Mouse (Mus musculus) gastrocnemius, postnatal 4 days (tissue): ENCODE data around the gene Atp13a4. TPM values are rescaled to one million over a fixed set of nuclear protein-coding genes. Genes with fewer than 3 reads are reported as not detected.

Experiments
- DNase-seq, 2 experiments: peaks; one replicate each; pipeline ENCODE4 v3.0.0; 2021 to 2022; ENCODE audit warnings: low spot score in 2 of 2, mixed read lengths in 2 of 2
- long read RNA-seq, 2 experiments: library from polyadenylated mRNA; stranded (forward); transcript quantifications; one replicate each; pipeline ENCODE4 v2.0.0; 2021
- total RNA-seq, 2 experiments: library from RNA; stranded (reverse); gene quantifications; 2 replicates each; pipeline ENCODE4 v1.2.3; 2021

Gene Atp13a4
- total RNA-seq: not detected
- long read RNA-seq, experiment 1, partial matches to known transcripts: 0 of 1 reads
- long read RNA-seq, experiment 1, other reads (novel, unspliced or antisense): 1 of 1 reads
- long read RNA-seq, experiment 2: 0 reads

DNA sequence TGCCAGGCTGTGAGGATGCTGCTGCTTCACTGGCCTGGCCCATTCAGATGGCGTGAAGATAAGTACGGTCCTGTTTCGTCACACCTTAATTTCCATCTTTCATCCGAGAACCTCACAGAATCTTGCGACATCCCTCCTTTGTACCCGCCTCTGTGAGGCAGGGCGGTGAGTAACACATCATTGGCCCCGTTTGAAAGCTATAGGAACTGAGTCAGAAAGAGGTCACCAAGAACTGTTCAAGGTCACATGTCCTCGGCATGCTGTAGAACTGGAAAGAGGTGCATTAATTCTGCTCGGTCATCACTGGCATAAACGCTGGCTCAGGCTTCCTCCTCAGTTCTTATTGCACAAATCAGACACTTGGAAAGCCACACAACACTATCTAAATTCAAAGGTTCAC is at the start of gene Atp13a4:
Gene Atp13a4, minus strand, starts transcription at position 36 of the 400 bp plus-strand sequence.
- no peak for DNase-seq

DNA sequence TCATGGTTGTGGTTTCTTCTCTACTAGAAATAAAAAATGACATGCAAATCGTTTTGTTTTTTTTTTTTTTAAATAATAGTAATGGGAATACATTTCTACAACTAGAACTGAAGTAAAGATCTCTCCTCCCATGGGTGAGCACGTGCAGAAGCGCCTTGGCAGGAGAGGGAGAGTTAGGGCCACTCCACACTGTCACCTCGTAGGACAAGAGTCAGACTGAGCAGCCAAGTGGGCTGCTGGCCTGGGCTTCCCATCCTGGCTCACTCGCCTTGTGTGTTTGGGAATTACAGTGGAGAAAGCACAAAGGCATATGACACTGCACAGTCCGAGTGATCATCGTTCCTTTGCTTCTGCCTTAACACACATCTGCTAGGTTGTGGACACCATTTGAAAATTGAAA is 47.5 kb upstream of the Atp13a4 start:
- no peak for DNase-seq

DNA sequence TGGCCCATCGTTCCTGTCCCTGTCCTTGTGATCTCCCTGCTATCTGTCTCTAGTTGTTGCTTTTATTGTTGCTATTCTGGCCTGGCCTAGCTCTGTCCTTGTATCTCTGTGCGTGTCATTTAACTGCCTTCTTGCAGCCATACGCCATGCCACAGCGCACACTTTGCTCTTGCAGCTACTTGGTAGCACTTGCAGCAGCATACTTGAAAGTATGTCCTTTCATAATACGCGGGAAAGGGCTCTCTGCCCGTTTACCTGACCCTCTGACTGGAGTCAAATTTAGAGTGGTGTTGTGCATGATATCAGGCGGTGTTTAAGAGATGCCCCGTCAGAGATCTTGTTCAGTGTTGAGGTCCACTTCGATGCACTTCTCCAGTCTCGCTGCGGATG is 35.1 kb upstream of the Atp13a4 start:
- DNase-seq: no peak

DNA sequence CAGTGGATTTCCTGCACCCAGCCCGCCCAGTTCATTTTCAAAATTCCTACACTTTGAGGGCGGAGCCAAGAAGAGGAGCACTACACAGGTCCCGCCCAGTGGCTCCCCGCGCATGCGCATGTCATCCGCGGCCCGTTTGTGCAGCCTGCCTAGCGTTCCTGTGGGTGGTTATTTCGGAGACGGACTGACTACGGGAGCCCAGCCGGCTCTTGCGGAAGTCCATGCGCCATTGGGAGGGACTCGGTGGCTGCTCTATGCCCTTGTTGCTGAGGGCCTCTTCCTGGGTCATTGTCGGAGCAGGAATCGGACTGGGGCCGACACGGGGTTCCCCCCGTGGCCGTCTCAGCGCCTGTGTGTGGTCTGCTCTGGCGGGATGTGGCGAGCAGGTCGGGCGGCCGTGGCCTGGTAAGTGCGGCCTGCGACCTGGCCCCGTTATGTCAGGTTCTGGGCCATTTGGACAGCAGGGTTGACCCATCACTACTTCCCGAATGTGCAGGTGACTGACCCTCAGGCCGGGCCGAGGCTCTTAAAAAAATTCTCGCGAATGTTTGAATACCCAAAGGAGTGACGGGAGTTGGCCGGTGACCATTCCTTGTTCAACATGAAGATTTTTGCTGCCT is 34.6 kb upstream of the Atp13a4 start, which contains the start of gene Opa1:
Gene Opa1, plus strand, starts transcription at position 168 of the 620 bp plus-strand sequence.
- DNase-seq: peak; percentile 95 to 98

DNA sequence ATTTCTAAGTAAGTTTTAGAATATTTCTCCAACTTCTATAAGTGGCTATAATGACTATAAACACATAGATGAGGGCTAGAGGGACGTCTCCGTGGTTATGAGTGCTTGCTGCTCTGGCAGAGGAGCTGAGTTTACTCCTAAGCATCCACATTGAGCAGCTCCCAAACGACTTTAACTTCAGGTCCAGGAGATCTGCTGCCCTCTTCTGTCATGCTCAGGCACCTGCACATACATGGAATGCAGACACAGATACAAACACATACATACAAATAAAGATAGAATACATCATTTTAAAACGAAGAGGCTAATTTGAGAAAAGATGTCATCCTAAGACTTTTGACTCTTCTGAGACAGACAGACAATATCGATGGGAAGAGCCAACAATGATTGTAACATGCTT is 31.0 kb upstream of the Atp13a4 start:
- DNase-seq: no peak

DNA sequence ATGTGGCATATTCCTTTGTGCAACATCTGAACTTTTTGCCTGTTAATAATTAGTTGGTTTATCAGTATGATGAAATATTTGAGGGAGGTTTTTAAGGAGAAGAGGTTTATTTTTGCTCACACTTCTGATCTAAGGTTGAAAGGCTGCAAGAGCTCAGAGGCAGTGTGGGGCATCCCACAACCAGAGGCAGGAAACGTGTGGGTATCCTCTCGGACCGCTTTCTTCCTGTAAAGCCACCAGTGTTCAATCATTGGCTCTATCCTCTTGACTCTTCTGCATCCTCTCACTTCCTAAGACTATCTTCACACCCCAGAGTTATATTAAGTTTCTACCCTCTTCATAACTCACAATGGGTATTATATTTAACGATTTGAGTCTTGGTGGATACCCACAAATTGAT is 29.3 kb upstream of the Atp13a4 start:
- DNase-seq: no peak

DNA sequence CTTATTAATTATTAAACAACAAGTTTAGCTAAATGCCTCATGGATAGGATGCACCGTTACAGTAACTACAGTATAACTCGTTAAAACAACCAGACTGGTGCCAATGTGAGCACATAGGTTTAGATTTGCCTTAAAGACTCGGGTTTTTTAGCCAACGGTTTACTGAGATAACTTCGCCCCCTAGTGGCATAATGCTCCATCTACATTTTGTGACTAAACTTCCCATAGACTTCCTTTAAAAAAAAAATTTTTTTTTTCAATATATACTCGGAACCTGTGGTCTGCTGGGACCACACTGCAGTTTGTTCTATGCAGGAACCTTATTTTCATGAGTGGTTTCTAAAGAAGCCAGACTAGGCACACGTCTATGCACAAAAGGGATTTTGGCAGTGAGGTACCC is 16.2 kb upstream of the Atp13a4 start:
- DNase-seq: peak in 1 of 2 experiments; percentile 24

DNA sequence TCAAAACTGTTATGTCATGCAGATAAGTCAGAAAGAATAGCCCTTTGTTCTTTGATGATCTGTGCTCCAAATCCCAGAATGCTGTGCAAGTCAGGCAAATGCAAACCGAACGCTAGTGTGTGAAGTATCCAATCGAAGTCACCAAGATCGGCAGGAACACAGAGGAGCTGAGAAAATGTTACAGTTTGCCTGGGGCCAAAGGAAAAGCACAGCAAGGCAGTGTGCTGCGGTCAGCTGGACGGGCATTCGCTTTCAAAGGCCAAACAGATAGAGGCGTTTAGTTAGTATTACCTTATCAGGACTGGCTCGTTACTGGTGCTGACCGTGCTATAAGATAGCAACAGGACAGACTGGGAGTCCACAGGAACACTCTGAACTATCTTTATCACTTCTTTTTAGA is 15.8 kb upstream of the Atp13a4 start:
- DNase-seq: no peak

DNA sequence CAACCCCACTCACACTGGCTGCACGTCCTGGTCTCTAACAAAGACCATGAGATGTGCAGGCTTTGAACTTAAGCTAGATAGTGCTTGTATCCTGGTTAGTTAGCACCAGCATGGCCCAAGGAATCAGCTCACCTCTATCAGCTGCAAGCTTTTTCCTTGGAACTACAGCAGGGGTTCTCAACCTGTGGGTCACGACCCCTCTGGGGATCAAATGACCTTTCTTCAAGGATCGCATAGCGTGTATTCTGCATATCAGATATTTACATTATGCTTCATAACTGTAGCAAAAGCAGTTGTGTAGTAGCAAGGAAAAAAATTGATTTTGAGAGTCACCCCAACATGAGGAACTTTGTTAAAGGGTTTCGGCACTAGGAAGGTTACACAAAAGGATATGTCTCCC is 15.0 kb upstream of the Atp13a4 start:
- no peak for DNase-seq

DNA sequence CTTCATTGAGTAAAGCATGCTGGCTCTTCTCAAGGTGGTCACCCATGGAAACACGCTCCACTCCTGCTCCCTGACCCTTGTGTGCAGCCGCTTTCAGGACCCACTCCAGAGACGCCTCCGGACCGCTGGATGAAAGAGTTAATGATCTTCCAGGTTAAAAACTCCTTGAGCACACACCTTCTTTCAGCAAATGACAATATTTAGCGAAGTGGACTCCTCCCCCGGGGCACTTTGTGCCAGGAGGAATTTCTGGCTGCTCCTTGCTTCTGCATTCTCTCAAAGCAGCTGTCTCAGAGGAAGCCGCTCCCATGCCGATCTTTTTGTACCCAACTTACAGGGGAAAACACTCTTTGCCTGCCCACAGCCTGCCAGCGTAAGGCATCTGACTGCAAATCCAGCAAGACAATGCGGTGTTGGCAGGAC is 3.4 kb downstream of the Atp13a4 start:
- no peak for DNase-seq

DNA sequence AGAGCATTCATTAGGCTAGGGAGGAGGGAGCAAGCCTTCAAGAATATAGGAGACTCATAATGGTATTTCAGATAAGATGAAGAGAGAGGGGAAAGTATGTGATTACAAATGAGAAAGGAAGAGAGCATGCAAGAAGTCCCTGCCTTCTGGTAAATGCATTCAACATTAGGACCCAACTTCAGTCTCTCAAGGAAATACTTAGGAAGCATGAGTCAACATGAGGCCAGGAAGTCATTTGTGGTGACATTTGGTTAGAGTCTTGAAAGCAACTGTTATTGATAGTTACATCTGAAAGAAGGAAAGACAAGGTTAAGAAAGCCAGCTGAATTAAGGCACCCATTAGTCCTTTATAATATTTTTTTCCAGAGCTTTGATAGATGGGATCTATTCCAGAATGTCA is 4.8 kb downstream of the Atp13a4 start:
- no peak for DNase-seq

DNA sequence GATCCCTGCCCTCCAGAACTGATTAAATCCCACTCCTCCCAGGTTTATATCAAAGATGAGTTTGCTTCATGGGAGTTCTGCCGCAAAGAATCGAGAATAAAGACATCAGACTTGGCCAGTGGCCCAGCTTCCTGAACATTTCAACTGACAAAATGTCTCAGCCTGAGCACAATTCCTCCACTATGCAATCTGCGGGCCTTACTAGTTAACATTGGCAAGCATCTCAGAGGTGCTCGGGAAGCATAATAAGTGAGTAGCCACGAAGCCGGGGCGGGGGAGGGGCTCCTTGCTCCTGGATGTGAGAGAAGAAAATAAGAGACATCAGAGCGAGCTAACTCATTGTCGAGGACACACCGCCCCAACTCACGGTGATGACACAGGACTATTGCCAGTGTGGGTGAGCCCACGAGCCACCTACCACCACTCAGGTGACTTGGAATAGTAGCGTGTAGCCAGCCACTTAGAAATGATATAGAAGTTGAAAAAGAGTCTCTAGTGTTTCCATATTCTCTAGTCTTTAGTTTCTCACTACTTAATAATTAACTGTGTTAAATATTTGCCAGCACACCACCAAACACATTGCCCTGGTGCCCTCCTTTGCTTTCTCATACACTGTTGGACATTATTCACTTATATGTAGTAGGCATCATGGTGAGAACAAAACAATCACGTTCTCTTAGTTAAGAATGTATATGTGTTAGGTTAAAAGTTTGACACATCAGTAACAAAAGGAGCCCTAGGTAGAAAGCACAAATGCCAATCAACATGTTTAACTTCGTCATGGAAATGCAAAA is 8.1 kb downstream of the Atp13a4 start:
- no peak for DNase-seq

DNA sequence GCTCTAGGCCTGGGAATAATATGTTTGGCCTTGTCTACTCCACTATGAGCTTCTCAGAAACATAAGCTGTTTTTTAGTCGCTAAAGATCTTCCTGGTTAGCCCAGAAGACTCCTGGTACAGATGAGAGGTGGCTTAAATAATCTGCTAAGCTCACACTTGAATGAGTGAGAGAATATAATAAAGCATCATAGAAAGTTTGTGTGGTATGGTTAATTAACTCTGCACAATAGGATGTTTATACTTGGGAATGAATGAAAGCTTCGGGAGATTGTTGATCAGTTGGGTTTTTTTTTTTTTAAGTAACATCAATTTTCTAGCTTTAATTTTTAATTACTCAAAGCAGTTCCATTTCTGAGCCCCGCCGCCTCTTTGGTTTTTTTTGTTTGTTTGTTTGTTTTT is 8.8 kb downstream of the Atp13a4 start:
- DNase-seq: no peak

DNA sequence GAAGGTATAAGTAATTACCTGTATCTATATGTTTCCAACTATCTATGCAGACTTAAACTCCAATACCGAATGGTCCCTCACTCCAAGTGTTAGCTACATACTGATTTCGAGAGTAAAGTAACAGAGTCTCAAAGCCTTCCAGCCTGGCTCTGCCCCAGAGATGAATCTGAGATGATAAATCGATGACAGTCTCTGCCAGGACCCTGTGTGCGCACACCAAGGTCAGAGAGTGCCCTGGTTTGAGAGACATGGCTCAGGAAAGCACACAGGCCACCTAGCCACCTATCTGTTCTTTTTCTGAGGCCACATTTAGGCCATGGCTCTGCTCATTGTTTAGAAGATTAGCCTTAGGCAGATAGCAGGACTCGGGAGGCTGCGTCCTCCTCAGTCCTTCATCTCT is 11.0 kb downstream of the Atp13a4 start:
- DNase-seq: no peak

DNA sequence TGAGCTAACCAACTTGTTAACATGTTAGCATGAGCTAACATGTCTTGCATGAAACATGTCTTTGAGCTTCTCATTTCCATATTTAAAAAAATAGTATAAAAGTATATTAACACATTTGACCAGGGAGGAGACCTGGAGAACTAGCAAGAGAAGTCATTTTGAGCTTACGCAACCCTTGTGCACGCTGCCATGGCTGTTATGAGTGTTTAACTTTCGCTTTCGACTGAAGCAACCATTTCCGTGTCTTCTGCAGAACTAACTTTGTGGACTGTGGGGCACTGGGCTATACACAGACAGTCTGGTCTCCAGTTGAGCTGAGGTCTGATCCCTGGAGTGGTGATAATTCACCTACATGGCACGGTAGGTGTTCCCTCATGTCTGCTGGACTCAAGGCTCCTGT is 17.6 kb downstream of the Atp13a4 start:
- no peak for DNase-seq

DNA sequence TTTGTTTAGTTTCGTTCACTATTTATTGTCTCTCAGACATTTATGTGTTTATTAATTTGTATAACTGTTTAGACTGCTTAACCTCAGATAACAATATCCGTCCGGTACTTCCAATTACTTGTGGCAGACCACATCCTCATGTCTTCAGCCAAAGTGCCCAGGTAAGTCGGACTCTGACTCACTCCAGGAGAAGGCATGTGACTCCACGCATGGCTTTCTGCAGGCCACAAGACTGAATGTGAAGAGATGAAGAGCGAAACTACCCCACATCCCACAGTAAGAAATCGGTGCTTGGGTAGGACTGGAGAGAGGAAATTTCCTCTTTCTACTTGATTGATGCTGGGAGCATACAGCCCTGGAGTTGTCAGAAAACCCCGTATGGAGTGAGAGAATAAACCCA is 18.1 kb downstream of the Atp13a4 start:
- no peak for DNase-seq

DNA sequence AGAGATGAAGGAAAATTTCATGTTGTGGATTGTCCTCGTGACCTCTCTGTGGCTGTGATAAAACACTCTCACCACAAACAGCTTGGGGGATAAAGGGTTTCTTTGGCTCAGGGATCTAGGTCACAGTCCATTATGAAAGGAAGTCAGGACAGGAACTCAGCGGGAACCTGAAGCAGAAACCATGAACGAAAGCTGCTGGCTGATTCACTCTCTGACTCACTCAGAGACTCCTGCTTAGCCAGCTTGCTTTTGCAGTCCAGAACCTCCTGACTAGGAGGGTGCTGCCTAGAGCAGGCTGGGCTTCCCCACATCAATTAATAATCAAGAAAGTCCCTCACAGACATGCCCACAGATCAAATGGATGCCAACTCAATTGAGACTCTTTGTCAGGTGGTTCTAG is 32.2 kb downstream of the Atp13a4 start:
- no peak for DNase-seq

DNA sequence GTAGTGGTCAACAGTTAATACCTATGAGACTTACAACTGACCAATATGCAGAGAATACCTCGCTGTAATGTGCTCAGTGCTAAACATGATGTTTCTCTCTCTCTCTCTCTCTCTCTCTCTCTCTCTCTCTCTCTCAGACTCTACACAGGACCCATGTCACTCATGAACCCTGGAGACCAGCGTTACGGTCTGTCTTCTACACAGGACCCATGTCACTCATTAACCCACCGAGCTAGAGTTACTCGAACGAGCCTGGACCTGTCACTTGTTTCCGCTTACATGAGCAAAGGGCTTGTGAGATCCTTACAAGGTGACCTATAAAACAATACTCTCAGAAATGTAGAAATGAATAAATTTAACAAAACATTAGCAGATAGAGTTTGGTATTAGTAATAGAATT is 33.9 kb downstream of the Atp13a4 start:
- no peak for DNase-seq

DNA sequence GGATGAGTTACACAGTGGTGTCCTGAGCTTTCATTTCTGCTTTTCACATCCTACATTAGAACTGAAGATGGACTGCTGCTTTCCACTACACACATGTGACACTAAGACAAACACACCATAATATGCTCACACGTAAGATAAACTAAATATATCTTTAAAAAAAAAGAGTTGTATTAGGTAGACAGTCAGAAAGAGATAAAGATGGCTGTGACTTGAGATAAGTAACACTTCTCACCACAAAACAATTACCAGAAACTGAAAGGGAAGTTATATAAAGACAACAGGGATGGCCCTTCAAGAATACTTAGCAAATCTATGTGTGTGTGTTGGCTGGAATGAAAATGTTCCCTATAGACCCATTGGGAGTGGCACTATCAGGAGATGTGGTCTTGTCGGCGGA is 34.8 kb downstream of the Atp13a4 start:
- DNase-seq: no peak

DNA sequence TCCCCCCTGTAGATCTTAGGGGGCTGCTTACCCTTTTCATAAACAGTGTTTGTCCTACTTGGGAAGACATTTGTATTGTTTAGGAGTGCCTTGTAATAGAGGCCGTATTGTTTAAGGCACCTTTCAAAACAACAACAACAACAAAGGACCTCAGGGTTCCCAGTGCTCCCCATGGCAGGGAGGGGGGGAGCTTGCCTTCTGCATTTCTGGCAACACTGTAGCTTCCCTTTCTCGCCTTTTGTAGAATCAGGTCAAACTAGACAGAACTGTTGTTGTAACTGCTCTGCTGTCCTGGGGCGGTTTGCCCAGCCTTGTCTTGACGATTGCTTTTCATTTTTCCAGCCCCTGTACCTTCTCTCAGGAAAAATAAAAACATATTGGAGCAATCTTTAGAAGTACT is 40.0 kb downstream of the Atp13a4 start:
- DNase-seq: no peak

DNA sequence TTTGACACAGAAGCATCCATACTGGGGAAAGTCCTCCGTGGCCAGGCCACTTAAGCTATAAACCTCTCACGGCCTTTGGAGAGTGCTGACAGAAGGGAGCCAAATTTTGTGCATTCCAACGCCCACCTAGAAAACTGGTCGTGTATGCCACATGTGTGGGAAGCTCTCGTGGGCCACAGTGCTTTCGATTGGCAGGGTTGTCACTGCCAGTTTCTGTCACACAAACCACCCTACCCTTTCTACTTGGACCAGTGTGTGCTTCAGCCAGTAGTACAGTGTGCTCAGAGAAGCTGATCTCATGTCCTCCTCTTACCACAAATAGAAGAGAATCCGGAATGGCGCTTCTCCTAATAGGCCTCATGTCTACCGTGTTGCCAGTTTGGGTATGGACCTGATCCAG is 40.5 kb downstream of the Atp13a4 start:
- no peak for DNase-seq

DNA sequence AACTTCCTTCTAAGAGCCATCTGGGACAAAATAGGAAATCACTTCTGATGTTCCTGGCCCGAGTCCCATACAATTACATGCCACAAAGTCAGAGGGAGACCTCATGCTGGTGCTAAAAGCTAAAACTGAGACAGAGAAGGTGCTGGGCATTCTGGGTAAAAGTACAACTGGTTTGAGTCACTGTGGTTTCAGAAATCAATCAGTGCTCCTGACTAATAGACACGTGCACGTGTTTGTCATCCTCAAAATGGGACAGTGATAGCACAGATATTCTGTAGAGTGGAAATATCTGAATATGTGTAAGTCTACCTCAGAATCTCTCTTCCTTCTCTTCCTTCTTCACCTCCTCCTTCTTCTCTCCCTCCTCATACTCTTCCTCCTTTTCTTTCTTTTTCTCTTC is 53.6 kb downstream of the Atp13a4 start:
- DNase-seq: no peak

DNA sequence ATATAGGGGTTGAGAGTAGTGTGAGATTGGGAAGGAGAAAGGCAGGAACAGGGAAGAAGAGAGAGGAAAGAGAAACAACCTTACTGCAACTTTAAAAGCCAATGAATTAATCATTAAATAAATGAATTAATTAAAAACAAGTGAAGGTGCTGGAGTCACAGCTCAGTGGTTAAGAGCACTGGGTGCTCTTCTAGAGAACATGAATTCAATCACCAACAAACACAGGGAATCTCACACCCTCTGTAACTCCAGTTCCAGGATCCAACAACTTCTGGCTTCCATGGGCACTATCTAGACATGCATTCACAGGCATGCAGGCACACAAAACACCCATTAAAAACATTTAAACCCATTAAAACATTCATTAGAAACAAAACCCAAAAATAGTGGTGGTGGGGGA is 63.2 kb downstream of the Atp13a4 start:
- DNase-seq: no peak
